Mouse (Mus musculus) hindbrain, embryonic 16.5 days (tissue): ENCODE measurements at regions not wholly inside any gene's neighbourhood (a gene's known extent, or its start where the extent isn't known, plus 50 kb on each side); places are given as distances from the start of the nearest gene placed in this dataset.

Experiments
- ATAC-seq: fragments of 200-750 bp; cut with Nextera tagmentation; 2 replicates; pipeline ENCODE4 v1.8.0; 2017; ENCODE audit warnings: moderate TSS enrichment, moderate library complexity
- H3K27ac ChIP-seq: fragments of 300-500 bp; sonication (generic); 2 replicates; pipeline ENCODE4 v1.5.1; 2014; ENCODE audit warnings: low read depth, mild to moderate bottlenecking, control low read depth, low read length, moderate library complexity
- H3K27me3 ChIP-seq: fragments of 300-500 bp; sonication (generic); replicated peaks from 2 replicates; pipeline ENCODE4 v1.6.1; 2014; ENCODE audit warnings: low read length; ENCODE audit not compliant: control insufficient read depth, insufficient read depth
- H3K36me3 ChIP-seq: fragments of 300-500 bp; sonication (generic); 2 replicates; pipeline ENCODE4 v1.6.1; 2014; ENCODE audit warnings: mild to moderate bottlenecking, low read length, moderate library complexity, mixed read lengths; ENCODE audit not compliant: control insufficient read depth, insufficient read depth
- H3K4me1 ChIP-seq: fragments of 300-500 bp; sonication (generic); 2 replicates; pipeline ENCODE4 v1.6.1; 2014; ENCODE audit warnings: low read depth, low read length; ENCODE audit not compliant: control insufficient read depth, insufficient read depth
- H3K4me2 ChIP-seq: fragments of 300-500 bp; sonication (generic); 2 replicates; pipeline ENCODE4 v1.6.1; 2014; ENCODE audit warnings: mild to moderate bottlenecking, low read length, control low read depth, moderate library complexity
- H3K4me3 ChIP-seq: fragments of 300-500 bp; sonication (generic); 2 replicates; pipeline ENCODE4 v1.5.1; 2014; ENCODE audit warnings: mild to moderate bottlenecking, low read length, control low read depth, moderate library complexity
- H3K9ac ChIP-seq: fragments of 300-500 bp; sonication (generic); 2 replicates; pipeline ENCODE4 v1.6.1; 2014; ENCODE audit warnings: low read depth, mild to moderate bottlenecking, control low read depth, low read length, moderate library complexity
- H3K9me3 ChIP-seq: fragments of 300-500 bp; sonication (generic); 2 replicates; pipeline ENCODE4 v1.6.1; 2014; ENCODE audit warnings: mild to moderate bottlenecking, low read length, moderate library complexity; ENCODE audit not compliant: control insufficient read depth
- WGBS: fragments of 180-500 bp; shearing (Covaris S2); extraction: QIAGEN DNeasy Blood & Tissue Kit; methylation state at CpG from one replicate; pipeline ENCODE4 v1.1.7; 2014; 5-methylcytosine and 5-hydroxymethylcytosine counted together

- H3K36me3 ChIP-seq, result no peaks in the 10 kb centered on the region
- no peak overlapping the region for H3K27ac ChIP-seq
- no peak overlapping the region for H3K4me2 ChIP-seq
- no peak overlapping the region for H3K9ac ChIP-seq
- no peak overlapping the region for H3K4me3 ChIP-seq
- peaks cover 3% of the 10 kb centered on the region; the same call in 1 of the 2 replicates for H3K4me1 ChIP-seq
- no peaks in the 10 kb centered on the region for H3K27me3 ChIP-seq
- no peaks in the 10 kb centered on the region for H3K9me3 ChIP-seq
- ATAC-seq, result no peak
Observed at GRCm38 (mm10) chr11:32903970-32904369, 79.6 kb upstream of the Smim23 start.

DNA sequence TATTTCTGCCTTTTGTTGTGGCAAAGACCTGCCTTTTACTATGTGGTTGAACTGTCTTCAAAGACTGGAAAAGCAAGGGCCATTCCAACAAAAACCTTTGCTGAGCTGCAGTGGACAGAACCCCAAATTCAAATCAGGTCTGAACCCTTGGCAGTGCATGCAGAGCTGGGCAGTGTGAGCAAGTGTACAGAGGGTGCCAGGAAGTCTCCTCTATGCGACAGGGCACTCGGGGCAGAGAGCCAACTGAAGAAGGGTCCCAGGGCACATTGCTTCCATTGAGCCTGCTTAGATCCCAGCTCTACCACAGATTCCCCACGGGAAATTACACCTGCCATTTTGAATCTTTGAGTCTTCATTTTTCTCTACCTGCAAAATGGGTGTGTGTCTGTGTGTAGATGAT, 79.0 kb upstream of the Smim23 start:
- Histone ChIP-seq H3K4me2 (no peak overlapping the region), H3K4me1 (peaks cover 3% of the 10 kb centered on the region; the same call in 1 of the 2 replicates), H3K27ac (no peak overlapping the region), H3K4me3 (no peak overlapping the region), H3K27me3 (no peaks in the 10 kb centered on the region), H3K36me3 (no peaks in the 10 kb centered on the region), H3K9me3 (no peaks in the 10 kb centered on the region), H3K9ac (no peak overlapping the region)
- peak; percentile 79 for ATAC-seq
- 70% methylated on average over 3 of the region's 3 CpGs for WGBS

- H3K36me3 ChIP-seq, result no peaks in the 10 kb centered on the region
- no peak overlapping the region for H3K4me2 ChIP-seq
- no peaks in the 10 kb centered on the region for H3K9me3 ChIP-seq
- ATAC-seq, result peak; percentile 41; the same call in 1 of the 2 replicates
- H3K4me1 ChIP-seq, result peaks cover 3% of the 10 kb centered on the region; the same call in 1 of the 2 replicates
- 54% methylated on average over 8 of the region's 10 CpGs for WGBS
- no peak overlapping the region for H3K9ac ChIP-seq
- H3K27me3 ChIP-seq, result no peaks in the 10 kb centered on the region
- H3K27ac ChIP-seq, result no peak overlapping the region
- no peak overlapping the region for H3K4me3 ChIP-seq
Observed at GRCm38 (mm10) chr11:32902923-32903322, 78.5 kb upstream of the Smim23 start.

- 77% methylated on average over 6 of the region's 6 CpGs for WGBS
- H3K4me1 ChIP-seq, result peaks cover 3% of the 10 kb centered on the region; the same call in 1 of the 2 replicates
- H3K36me3 ChIP-seq, result no peaks in the 10 kb centered on the region
- ATAC-seq, result no peak
- H3K4me3 ChIP-seq, result no peak overlapping the region
- no peak overlapping the region for H3K4me2 ChIP-seq
- no peaks in the 10 kb centered on the region for H3K9me3 ChIP-seq
- no peak overlapping the region for H3K9ac ChIP-seq
- H3K27ac ChIP-seq, result no peak overlapping the region
- H3K27me3 ChIP-seq, result no peaks in the 10 kb centered on the region
Observed at GRCm38 (mm10) chr11:32900437-32900836, 76.0 kb upstream of the Smim23 start.

- peaks cover 3% of the 10 kb centered on the region; the same call in 1 of the 2 replicates for H3K4me1 ChIP-seq
- no peak for ATAC-seq
- 69% methylated on average over 13 of the region's 13 CpGs for WGBS
Observed at GRCm38 (mm10) chr11:32899604-32900216, 75.3 kb upstream of the Smim23 start.

GRCm38 (mm10) chr11:32895400-32895799, 71.0 kb upstream of the Smim23 start:
- no peak overlapping the region for H3K4me3 ChIP-seq
- no peak overlapping the region for H3K4me2 ChIP-seq
- H3K4me1 ChIP-seq, result no peaks in the 10 kb centered on the region
- no peak overlapping the region for H3K9ac ChIP-seq
- no peak for ATAC-seq
- H3K27me3 ChIP-seq, result no peaks in the 10 kb centered on the region
- WGBS, result 80% methylated on average over 3 of the region's 3 CpGs
- no peak overlapping the region for H3K27ac ChIP-seq
- no peaks in the 10 kb centered on the region for H3K9me3 ChIP-seq
- no peaks in the 10 kb centered on the region for H3K36me3 ChIP-seq

More at GRCm38 (mm10) chr11:32899604-32900216, 75.3 kb upstream of the Smim23 start:
- Histone ChIP-seq H3K36me3 (no peaks in the 10 kb centered on the region), H3K4me2 (no peak overlapping the region), H3K4me3 (no peak overlapping the region), H3K27ac (no peak overlapping the region), H3K27me3 (no peaks in the 10 kb centered on the region), H3K9ac (no peak overlapping the region), H3K9me3 (no peaks in the 10 kb centered on the region)

DNA sequence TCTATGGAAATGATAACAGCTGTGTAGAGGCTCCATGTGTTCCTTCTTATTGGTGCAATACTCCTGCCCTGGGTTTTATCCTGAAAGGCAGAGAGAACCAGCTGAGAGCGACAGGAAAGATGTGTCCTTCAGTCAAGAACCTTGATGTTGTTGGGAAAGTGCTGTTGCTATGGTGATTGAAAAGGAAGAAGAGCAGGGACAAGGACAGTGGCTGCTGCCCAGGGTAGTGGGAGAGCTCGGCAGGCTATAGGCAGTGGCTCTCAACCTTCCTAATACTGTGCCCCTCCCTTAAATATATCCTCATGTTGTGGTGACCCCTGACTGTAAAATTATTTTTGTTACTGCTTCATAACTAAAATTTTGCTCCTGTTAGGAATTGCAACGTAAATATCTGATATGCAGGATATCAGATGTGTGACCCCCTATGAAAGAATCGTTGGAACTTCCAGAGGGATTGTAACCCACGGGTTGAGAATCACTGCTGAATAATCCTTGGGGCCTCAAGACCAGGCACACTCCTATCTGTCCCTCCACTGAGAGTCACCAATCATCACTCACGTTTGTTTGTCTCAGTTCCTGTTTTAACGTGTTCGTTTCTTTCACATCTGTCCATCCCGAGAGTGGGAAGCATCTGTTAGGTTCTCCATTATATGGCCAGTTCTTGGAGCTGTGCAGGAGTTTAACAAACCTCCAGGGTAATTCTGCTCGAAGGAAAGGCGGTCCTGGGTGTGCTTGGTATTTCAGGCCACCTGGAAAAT, 68.9 kb upstream of the Smim23 start:
- Histone ChIP-seq H3K36me3 (no peaks in the 10 kb centered on the region), H3K9ac (no peak overlapping the region), H3K4me2 (no peak overlapping the region), H3K9me3 (no peaks in the 10 kb centered on the region), H3K27me3 (no peaks in the 10 kb centered on the region), H3K27ac (no peak overlapping the region), H3K4me1 (no peaks in the 10 kb centered on the region), H3K4me3 (no peak overlapping the region)
- no peak for ATAC-seq
- 69% methylated on average over 11 of the region's 11 CpGs for WGBS

GRCm38 (mm10) chr11:32892496-32892895, 68.1 kb upstream of the Smim23 start:
- Histone ChIP-seq H3K9ac (no peak overlapping the region), H3K36me3 (no peaks in the 10 kb centered on the region), H3K9me3 (no peaks in the 10 kb centered on the region), H3K4me1 (no peaks in the 10 kb centered on the region), H3K4me2 (no peak overlapping the region), H3K27ac (no peak overlapping the region), H3K27me3 (no peaks in the 10 kb centered on the region), H3K4me3 (no peak overlapping the region)
- ATAC-seq, result no peak
- WGBS, result 87% methylated on average over 5 of the region's 5 CpGs

- no peak for ATAC-seq
- Histone ChIP-seq H3K36me3 (no peaks in the 10 kb centered on the region), H3K27ac (no peak overlapping the region), H3K27me3 (no peaks in the 10 kb centered on the region), H3K4me1 (no peaks in the 10 kb centered on the region), H3K9me3 (no peaks in the 10 kb centered on the region), H3K4me3 (no peak overlapping the region), H3K9ac (no peak overlapping the region), H3K4me2 (no peak overlapping the region)
- WGBS, result 30% methylated on average over 7 of the region's 7 CpGs
Observed at GRCm38 (mm10) chr11:32889248-32889647, 64.8 kb upstream of the Smim23 start.
